ENCODE assay signal across 16 mouse cellular contexts in genomic region chr14:47506676-47507075, GRCm38 (mm10).
"Had no signal": no experiment of that assay in that cellular context is flagged by ENCODE, and none has a peak within 500 bp of the region (broad histone marks: within the 10 kb centered on the region; RNA-seq: fewer than 3 reads in every experiment).

No protein-coding gene starts in this region.

- H3K4me3 ChIP-seq: kidney, embryonic 15.5 days; limb, embryonic 12.5 days; liver, embryonic 13.5 days; lung, embryonic 15.5 days; midbrain, embryonic 12.5 days; stomach, embryonic 15.5 days had no signal

- H3K27ac ChIP-seq: kidney, embryonic 15.5 days; limb, embryonic 12.5 days; liver, embryonic 13.5 days; lung, embryonic 15.5 days; macrophage; midbrain, embryonic 12.5 days; stomach, embryonic 15.5 days had no signal

- DNase-seq: kidney, adult 2 months; kidney, postnatal 14 days; liver; liver, embryonic 13.5 days; liver, postnatal 0 days; lung, postnatal 14 days; right cerebral cortex, postnatal 14 days; thymus, adult 18-20 months; thymus, postnatal 14 days had no signal

- ATAC-seq: liver, postnatal 0 days; midbrain, embryonic 16.5 days had no signal
